Mouse (Mus musculus): Measurements from ENCODE around the gene Tsga10ip.
A peak's percentile ranks its signal among the peaks of the same experiment; 100 is the strongest.

Tsga10ip gene

DNA sequence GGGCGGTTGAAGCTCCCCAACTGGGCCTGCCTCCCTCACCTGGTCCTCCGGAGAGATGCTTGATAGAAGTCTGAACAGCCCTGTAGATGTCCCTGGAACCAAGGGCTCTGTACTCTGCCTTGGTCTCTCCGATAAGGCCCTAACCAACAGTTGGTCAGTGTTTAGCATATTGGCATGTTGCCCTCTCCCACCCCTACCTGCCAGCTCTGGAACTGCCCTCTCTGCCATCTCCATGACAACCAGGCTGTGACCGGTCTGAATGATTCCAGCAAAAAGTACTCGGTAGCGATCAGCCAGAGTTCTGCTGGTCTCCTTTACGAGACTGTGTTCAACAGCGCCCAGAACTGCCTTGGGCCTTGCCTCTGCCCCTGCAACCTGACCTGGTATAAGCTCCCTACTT is at the start of gene Tsga10ip:
TSS of gene Tsga10ip (minus strand) at position 234 of the 400 bp plus-strand sequence.
- no peak for DNase-seq (ENCODE audit: low read depth)

DNA sequence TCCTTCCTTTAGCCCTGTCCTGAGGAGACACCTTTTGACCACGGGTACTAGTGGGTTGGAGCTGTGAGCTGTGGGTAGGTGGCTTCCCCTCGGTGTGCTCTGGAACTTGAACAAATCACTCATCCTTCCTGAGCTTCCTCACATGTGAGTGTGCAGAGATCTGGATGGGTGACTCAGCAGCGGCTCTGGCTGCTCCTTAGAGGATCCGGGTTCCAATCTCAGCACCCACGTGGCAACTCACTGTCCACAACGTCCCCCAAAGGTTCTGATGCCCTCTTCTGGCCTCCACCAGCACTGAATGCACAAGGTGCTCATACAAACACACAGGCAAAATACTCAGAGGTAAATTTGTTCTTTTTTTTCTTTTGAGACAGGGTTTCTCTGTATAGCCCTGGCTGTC is 49.4 kb upstream of the Tsga10ip start:
- no peak for DNase-seq (ENCODE audit: low read depth)

DNA sequence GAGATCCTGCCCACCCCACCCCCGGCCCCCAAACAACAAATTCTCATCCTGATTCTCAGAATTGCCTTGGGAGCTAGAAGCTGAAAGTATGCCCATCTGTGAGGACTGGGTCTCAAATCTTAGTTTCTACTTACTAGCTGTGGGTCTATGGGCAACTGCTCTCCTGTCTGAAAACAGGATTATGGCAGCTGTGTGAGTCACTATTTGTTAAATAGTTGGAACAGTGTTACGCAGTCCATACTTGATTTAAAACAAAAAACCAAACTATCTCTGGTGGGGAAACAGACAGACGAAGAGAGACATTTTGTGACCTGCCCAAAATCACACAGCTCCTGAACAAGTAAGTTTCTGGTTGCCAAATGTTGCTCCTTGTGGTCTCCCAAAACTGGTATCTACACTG is 47.3 kb upstream of the Tsga10ip start:
- DNase-seq (ENCODE audit: low read depth), result no peak

DNA sequence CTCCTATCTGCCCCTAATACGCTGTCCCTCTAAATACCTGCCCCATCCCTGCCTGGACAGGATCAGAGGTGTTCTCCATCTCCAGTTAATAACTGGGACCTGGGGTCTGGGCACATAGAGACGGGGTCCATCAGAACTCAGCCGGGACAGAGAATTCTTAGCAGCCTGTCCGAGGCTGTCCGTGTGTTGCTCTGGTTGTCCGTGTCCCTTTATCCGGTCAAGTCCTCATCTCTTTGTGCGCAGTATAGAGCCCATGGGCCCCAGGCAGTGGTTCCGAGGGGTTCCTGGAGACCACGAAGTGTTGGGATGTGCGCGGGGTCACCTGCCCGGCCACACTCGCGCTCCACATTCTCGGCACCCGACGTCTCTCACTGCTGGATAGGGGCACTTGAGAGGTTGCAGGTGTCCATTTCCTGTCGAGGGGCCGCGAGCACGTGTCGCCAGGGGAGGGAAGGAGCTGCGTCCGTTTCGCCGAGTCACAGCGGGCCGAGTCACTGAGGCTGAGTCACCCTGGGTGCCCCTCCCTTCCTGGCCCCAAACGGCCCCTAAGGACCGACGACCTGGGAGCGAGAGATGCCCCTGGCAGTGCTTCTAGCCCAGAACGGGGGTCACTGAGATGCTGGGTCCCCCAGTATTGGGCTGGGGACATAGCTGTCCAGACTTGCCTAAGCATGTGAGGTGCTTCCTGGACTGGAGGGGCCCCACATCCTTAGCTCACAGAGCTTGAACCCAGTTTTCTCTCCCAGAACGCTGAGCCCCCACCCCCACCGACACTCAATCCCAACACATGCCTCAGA is 46.2 kb upstream of the Tsga10ip start:
- peak; percentile 71 for DNase-seq (ENCODE audit: low read depth)

DNA sequence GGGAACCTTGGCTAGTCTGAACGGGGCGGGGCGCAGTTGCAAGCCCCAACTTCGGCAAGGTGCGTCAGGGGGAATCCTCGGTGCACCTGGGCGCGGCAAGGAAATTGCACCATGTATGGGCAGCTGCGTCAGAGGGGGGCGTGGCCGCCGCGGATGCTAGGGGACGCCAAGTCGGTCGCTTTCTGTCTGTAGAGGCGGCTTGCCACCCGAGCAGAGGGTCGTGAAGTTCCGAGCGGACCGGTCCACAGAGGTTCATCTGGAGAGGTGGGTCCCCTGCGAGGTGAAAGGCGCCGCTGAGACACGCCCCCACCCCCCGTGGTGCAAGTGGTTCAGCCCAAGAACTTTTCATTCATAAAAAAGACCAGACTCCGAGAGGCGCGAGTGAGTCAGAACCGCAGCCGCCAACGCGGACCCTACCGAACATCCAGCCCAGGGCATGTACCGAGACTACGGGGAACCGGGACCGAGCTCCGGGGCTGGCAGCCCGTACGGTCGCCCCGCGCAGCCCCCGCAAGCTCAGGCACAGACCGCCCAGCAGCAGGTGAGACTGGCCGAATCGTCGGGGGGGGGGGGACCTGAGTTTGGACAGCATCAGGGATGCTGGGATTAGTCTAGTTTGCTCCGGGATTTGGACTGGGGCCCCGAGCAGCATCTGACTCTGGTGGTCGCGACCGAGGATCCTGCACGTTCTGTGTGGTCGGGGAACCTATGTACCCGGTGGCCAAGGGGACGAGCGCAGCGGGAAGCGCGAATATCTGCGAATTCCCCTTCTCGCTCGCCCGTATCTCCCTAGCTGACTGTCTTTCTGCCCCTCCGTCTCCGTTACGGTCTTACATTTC is 45.4 kb upstream of the Tsga10ip start, which contains the start of gene Fosl1:
TSS of gene Fosl1 (plus strand) at position 33 of the 839 bp plus-strand sequence.
- peak; percentile 94 for DNase-seq (ENCODE audit: low read depth)

DNA sequence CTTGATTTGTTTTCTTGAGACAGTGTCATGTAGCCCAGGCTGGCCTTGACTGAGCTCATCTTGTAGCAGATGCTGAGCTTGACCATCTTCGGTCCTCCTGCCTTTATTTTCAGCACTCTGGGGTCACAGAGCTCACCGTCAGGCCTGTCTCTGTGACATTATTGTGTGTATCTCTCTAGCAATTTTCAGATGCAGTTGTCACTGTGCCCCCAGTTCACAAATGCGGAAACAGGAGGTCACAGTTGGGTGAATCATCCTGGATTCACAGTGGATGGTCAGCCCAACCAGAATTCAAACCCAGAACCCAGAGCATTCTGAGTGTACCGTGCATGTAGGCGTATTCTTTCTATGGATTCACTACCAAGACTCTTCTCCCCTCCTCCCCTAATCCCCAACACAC is 43.4 kb upstream of the Tsga10ip start:
- DNase-seq (ENCODE audit: low read depth), result no peak

DNA sequence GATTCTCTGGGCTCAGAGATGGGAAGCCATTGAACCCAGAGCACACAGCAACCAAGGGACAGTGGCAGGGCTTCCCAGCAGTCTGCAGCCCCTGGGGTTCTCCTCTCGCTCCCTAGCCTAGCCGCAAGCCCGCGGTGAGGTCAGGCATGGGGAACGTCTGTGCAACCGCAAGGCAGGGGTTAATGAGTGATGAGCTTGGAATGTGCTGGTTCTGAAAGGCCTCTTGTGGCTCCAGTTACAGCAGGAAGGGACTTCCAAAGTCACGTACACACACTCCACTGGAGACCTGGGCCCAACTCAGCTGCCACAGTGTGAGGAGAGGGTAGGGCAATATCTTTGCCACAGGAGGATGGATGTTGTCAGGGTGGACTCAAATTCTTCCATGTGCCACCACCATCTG is 42.6 kb upstream of the Tsga10ip start:
- DNase-seq (ENCODE audit: low read depth), result no peak

DNA sequence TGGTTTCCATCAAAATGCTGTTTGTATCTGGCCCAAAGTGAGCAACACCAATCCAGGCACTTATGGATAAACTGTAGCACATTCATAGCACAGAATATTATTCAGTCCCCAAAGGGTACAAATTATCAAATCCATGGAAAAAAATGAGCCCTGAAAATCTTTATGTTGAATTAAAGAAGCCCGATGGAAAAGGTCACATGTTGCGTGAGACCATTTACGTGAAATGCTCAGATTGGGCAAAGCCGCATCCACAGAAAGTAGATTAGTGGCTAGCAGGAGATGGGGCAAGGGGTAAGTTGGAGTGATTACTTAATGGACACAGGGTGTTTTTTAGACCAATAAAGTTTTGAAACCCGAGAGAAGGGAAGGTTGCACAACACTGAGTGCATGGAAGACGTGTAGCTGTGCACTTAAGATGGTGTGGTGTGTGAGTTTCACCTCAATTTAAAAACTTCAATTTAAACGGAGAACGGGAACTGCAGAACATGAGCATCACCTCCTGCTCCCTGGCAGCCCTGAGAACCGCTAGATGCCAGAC is 42.1 kb upstream of the Tsga10ip start:
- DNase-seq (ENCODE audit: low read depth), result no peak

DNA sequence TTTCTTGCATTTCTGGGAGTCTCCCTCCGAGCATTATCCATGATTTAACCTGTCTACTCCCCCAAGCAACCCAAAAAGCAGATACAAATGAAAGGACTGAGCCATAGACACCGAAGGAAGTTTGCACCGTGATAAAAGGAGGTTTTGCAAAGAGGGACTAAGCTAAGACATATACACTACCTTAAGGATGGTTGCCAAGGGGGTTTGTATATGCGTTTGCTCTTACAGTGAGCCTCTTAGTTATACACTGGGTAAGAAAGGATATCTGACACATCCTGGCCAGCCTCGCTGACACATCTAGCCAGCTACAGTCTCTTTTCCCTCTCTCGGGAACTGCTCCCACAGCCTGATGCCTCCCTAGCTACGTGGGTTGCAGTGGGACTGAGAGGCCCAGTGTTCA is 31.6 kb upstream of the Tsga10ip start:
- no peak for DNase-seq (ENCODE audit: low read depth)

DNA sequence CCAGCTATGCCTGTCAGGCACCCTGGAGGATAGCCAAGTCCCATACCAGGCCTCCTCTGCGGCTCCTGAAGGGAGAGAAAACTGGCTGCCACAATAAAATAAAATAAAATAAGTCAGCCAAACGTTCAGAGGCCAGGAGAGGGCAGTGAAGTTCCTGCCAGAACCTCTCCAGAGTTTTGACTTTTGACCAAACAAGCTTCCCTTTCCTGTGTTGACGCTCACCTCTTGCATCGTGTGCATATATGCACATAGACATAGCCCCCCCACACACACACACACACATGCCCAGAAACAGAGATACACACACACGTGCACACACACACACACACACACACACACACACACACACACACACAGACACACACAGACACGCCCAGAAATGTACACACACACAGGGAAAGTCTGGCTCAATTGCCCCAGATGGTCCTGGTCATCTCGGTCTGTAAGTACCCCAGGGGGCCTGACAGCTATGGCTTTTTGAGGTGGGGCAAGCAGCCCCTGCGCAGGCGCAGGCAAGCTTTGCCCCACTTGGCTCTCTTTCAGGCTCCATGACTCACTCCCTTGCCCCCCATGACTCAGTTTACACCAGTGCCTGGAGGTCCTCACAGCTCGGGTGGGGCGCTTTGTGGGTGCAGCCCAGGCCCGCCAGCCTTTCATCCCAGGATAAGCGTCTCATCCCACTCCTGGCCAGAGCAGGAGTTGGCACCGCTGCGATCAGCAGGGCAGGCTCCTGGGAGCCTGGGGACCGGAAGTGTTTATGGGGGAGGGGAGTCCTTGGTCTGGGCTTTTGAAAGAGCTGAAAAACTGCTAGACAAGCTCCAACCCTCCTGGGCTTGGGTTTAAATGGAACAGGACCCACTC is 30.9 kb upstream of the Tsga10ip start:
- DNase-seq (ENCODE audit: low read depth), result peak; percentile 80

DNA sequence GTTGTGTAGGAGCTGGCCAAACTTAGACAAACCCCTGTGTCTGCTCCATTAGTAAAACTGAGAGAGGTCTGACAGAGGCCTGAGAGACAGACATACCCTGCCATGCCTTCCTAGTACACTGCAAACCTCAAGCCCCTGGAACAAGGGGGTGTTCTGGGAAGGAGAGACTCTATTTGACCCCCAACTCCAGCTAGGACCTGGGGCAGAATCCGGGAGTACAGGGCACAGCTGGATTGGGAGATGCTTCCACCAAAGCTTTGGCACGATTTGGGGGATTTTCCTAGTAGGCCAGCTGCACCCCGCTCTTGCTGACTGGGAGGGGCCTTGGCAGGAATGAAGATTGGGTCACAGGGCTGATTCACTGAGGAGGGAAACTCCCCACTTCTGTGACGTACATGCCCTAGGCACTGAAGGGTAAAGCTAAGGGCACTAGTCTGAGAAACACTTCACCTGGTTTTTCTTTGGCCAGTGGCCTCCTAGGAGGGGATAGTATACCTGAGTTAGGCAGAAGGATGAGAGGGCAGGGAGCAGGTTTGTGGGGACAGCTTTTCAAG is 29.7 kb upstream of the Tsga10ip start:
- DNase-seq (ENCODE audit: low read depth), result peak; percentile 77

DNA sequence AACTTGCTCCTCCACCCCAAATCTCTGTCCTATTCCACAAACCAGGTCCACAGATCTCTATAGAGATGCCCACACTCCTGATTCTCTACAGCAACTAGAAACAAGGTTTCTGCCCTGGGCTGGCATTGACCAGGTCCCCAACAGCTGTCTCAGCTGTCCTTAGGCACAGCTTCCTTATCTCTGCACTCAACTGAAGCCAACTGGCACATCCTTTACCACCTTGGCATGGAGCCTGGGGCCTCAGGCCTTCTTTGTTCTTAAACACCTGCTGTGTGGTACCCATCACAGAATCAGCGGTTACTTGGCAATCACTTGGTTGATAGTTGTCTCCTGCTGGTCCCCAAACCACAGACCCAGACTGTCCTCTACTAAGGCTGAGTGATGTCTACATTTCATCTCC is 28.1 kb upstream of the Tsga10ip start:
- no peak for DNase-seq (ENCODE audit: low read depth)

DNA sequence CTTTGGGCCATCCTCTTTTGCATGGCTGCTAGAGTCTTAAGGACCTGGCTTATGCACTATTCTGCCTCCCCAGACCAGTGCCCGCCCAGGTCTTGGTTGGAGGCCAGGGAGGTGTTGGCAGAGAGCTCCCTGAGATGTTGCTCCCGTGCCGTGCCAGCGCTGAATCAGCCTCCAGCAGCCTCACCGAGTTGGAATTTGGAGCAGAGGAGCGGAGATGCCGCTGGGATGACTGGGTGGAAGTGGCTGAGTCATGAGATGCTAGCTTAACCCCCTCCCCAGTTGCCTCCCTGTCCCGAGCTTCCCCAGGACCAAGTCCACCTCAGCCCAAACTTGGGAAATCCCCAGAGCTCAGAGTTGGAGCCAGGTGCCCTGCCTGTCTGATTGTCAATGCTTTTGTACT is 27.5 kb upstream of the Tsga10ip start:
- DNase-seq (ENCODE audit: low read depth), result no peak

DNA sequence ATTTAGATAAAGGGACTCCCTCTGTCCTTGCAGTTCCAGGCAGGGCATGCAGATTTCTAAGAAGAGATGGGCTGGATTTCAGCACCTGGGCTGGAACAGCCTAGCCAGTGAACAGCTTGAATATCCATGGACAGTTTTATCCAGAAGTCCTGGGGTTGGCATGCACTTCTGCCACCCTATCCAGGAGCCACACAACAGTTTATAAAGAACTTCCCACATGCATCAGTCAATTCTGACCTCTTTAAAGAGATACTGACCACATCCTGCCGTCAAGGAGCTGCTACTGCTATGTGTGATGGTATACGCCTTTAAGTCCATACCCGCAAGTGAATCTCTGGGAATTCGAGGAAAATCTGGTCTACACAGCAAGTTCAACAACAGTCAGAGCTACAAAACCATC is 26.9 kb upstream of the Tsga10ip start:
- no peak for DNase-seq (ENCODE audit: low read depth)

DNA sequence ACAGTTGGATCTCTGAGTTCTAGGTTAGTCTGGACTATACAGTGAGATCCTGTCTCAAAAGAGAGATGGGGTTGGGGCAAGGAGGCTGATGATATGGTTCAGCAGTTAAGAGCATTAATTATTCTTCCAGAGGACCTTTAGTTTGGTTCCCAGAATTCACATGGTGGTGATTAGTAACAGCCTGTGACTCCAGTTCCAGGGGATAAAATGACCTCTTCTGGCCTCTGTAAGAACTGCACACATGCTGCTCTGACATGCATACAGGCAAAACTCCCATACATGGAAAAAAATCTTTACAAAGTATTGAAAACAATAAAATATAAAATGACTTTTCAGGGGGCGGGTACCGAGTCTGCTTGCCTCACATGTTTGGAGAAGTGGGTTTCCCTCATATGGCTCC is 25.8 kb upstream of the Tsga10ip start:
- peak; percentile 70 for DNase-seq (ENCODE audit: low read depth)

DNA sequence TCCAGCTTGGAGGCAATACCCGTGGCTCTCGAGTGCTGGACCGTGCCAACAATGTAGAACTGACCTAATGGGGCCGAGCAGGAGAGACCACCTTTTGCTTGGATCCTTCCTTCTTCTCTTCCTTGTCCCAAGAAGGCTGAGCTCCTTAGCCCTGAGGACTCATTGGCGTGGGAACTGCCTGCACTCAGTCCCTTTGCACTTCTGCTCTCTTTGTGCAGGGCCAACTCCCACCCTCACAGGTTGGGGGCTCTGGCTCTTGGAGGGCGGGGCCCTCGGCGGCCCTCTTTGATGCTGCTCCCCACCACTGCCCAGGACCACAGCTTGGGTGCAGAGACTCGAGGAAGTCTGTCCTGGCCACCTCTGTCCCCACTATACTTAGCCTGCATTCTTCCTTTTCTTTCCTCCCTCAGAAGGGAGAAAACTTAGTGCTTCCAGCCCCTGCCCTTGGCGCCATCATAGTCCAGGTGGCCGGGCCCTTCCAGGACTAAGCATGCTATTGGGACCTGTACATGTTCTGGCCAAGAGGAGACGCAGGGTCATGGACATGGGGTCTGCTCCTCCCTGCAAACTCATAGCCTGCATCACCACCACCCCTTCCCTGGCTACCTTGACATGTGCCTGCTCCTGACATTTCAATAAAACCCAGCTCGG is 24.4 kb upstream of the Tsga10ip start:
- no peak for DNase-seq (ENCODE audit: low read depth)

DNA sequence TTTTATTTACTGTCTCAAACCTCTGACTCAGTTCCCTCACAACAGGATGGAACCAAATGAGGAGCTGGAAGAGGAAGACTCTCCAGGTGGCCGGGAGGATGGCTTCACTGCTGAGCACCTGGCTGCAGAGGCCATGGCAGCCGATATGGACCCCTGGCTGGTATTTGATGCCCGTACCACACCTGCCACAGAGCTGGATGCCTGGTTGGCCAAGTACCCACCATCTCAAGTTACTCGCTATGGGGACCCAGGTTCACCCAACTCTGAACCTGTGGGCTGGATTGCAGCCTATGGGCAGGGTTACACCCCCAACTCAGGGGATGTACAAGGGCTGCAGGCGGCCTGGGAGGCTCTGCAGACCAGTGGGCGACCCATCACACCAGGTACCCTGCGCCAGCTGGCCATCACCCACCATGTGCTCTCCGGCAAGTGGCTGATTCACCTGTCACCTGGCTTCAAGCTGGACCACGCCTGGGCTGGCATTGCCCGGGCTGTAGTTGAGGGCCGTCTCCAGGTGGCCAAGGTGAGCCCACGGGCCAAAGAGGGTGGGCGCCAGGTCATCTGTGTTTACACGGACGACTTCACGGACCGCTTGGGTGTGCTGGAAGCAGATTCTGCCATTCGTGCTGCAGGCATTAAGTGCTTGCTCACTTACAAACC is 23.7 kb upstream of the Tsga10ip start:
- DNase-seq (ENCODE audit: low read depth), result no peak

DNA sequence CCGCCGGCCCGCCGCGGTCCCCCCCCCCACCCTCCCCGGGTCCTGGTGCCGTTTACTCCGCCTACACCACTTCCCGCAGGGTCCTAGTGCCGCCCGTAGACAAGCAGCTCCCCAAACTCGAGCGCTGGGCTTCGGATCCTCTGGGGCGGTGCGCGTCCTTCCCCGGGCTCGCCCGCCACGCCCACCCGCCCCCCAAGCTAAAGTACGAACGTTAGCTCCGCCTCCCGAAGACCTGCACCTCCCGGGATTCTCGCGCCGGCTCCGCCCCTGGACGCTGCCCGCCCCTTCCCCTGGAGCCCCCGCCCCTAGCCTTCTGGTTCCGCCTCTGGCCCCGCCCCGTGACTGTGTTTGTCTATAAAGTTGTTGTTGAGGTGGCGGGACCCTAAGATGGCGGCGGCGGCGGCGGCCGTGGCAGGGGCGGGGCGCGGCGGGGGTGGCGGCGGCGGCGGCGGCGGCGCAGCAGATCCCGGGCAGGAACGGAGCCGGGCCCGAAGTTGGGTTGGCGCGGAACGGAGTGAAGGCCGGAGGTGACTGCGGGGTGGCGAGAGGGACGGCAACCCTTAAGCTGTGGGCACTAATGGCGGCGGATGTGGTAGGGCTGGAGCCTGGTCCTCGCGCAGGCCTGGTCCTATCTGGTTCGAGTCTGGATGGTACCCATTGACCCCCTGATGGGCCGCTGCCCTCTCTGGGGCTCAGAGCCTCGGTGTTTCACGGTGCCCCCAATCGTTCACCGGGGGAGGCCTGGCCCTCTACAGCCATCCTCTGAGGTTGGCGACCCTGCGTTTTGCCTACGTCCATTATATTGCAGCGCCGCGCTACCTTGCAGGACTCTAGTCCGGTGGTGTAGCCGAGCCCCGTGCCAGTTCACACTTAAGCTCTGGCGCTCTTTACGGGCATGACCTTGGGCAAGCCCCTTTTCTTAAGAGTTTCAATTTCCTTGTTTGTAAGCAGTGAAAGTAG is 22.7 kb upstream of the Tsga10ip start, which contains the start of the genes Drap1 and AI837181:
TSS of gene Drap1 (minus strand) at position 198 of the 960 bp plus-strand sequence.
TSS of gene AI837181 (plus strand) at position 363 of the 960 bp plus-strand sequence.
- peak; percentile 98 for DNase-seq (ENCODE audit: low read depth)

Data from induced T-regulatory cell, adult 2 months (primary cell).